Mouse (Mus musculus) hindbrain, postnatal 0 days (tissue): Measurements from ENCODE around the gene Aifm1. TPM values are rescaled to one million over a fixed set of nuclear protein-coding genes. Genes with fewer than 3 reads are reported as not detected.

ENCODE experiments used
- ATAC-seq: fragments of 200-750 bp; cut with Nextera tagmentation; 2 replicates; pipeline ENCODE4 v1.8.0; 2017; ENCODE audit warnings: mild to moderate bottlenecking, moderate TSS enrichment, moderate library complexity
- DNase-seq: peaks from one replicate; pipeline ENCODE4 v3.0.0-alpha.2; 2015; ENCODE audit warnings: low spot score
- H3K27ac ChIP-seq: fragments of 300-500 bp; sonication (generic); 2 replicates; pipeline ENCODE4 v1.5.1; 2014; ENCODE audit warnings: mild to moderate bottlenecking
- H3K27me3 ChIP-seq: fragments of 300-500 bp; sonication (generic); 2 replicates; pipeline ENCODE4 v1.6.1; 2014; ENCODE audit warnings: low read length, mixed read lengths; ENCODE audit not compliant: insufficient read depth
- H3K36me3 ChIP-seq: fragments of 300-500 bp; sonication (generic); 2 replicates; pipeline ENCODE4 v1.6.1; 2014; ENCODE audit warnings: low read length, mixed read lengths; ENCODE audit not compliant: insufficient read depth
- H3K4me1 ChIP-seq: fragments of 300-500 bp; sonication (generic); 2 replicates; pipeline ENCODE4 v1.6.1; 2014; ENCODE audit warnings: antibody characterized with exemption, low read length, mixed read lengths; ENCODE audit not compliant: insufficient read depth
- H3K4me2 ChIP-seq: fragments of 300-500 bp; sonication (generic); 2 replicates; pipeline ENCODE4 v1.6.1; 2014; ENCODE audit warnings: low read depth, mild to moderate bottlenecking, low read length, moderate library complexity, mixed read lengths
- H3K4me3 ChIP-seq: fragments of 300-500 bp; sonication (generic); 2 replicates; pipeline ENCODE4 v1.5.1; 2014; ENCODE audit warnings: low read length
- H3K9ac ChIP-seq: fragments of 300-500 bp; sonication (generic); replicated peaks from 2 replicates; pipeline ENCODE4 v1.6.1; 2014; ENCODE audit warnings: mild to moderate bottlenecking, low read length, moderate library complexity, mixed read lengths
- H3K9me3 ChIP-seq: fragments of 300-500 bp; sonication (generic); 2 replicates; pipeline ENCODE4 v1.6.1; 2016; ENCODE audit warnings: low read length, mixed read lengths
- CTCF ChIP-seq: IDR thresholded peaks from 2 replicates; pipeline ENCODE4 v1.5.1; 2016; ENCODE audit warnings: antibody characterized with exemption, control low read depth, low read depth
- WGBS: fragments of 180-500 bp; shearing (Covaris S2); extraction: QIAGEN DNeasy Blood & Tissue Kit; methylation state at CpG from one replicate; pipeline ENCODE4 v1.1.7; 2014; 5-methylcytosine and 5-hydroxymethylcytosine counted together
- polyA plus RNA-seq: library from polyadenylated mRNA; unstranded; fragments of >200 nt; fragmentation: Nextera tagmentation; extraction: Ambion mirVana; gene quantifications from 2 replicates; pipeline ENCODE4 v1.2.1, GENCODE M21; 2015
- total RNA-seq: library from RNA; depleted of rRNA; stranded (reverse); fragments of >200 nt; gene quantifications from 2 replicates; pipeline ENCODE4 v1.2.3, GENCODE M21; 2014

Gene Aifm1
- total and polyA plus RNA-seq, 2 experiments from 2014 or later: 7.2 to 32.9 TPM

DNA sequence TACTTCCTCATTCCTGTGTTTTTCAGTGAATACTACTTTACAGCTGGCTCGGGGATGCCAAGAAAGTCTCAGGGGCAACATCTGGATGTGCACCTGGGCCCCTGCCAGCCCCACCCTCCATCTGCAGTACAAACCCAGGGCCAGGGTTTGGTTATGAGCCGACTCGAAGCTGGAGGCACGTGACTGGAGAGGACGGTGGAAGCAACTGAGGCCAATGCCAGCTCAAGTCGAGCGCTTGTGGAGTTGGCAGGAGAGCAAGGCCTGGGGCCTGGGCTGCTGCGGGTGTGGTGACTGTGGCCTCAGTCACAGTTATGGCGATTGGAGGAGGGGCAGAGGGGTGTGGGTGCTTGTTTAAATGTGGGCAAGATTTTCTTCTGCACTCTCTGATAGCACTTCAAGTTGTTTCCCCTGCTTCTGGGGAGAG is 77.9 kb downstream of the Aifm1 start:
- H3K9me3 ChIP-seq: no peaks in the 10 kb centered on the region
- no peak overlapping the region for H3K4me3 ChIP-seq
- ATAC-seq (no peak), DNase-seq (no peak)
- H3K36me3 ChIP-seq: no peaks in the 10 kb centered on the region
- H3K9ac ChIP-seq: no peak overlapping the region
- 76% methylated on average over 9 of the region's 9 CpGs for WGBS
- TF ChIP-seq CTCF: no peak
- H3K27ac ChIP-seq: no peak overlapping the region
- no peaks in the 10 kb centered on the region for H3K27me3 ChIP-seq
- no peak overlapping the region for H3K4me2 ChIP-seq
- H3K4me1 ChIP-seq: no peaks in the 10 kb centered on the region

DNA sequence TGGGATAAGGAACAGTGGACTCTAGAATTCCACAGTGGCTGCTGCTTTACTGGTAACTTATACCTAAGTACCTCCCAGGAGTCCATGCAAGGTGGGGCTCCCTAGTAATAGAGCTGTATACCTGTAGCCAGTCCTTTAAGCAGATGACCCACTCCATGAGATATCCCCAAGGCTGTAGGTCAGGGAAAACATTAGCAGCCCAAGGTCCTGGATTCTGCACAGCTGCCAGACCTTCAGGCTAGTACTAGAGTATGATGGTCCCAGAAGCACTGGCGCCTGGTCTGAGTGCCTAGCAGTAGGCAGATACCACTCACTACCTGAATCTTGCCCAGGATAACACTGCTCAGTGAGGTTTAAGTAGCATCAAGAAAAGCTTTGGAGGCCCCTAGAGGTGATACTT is 79.1 kb downstream of the Aifm1 start:
- ATAC-seq (no peak), DNase-seq (no peak)
- no peak overlapping the region for H3K4me3 ChIP-seq
- TF ChIP-seq CTCF: no peak
- H3K9me3 ChIP-seq: no peaks in the 10 kb centered on the region
- H3K27ac ChIP-seq: no peak overlapping the region
- H3K9ac ChIP-seq: no peak overlapping the region
- H3K4me1 ChIP-seq: no peaks in the 10 kb centered on the region
- H3K36me3 ChIP-seq: no peaks in the 10 kb centered on the region
- no peaks in the 10 kb centered on the region for H3K27me3 ChIP-seq
- H3K4me2 ChIP-seq: no peak overlapping the region
- 92% methylated on average over 1 of the region's 1 CpGs for WGBS

DNA sequence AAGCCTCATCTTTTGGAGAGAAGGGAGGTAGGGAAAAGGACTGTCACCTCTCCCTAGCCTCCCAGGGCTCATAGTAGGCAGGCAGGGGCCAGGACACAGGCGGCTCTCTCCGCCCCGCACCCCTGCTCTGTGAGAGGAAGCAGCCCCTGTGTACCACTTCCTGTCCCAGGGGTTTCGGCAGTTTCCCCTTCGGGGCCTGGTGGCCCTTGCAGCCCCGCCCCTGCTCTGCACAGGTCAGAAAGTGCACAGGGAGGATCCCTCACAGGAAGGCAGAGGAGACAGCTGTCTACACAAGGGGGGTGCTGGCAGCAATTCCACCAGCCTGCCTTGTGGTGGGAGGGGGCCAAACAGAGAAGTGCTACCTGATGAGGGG is 79.8 kb downstream of the Aifm1 start:
- Histone ChIP-seq H3K27me3 (no peaks in the 10 kb centered on the region), H3K4me3 (no peak overlapping the region), H3K36me3 (no peaks in the 10 kb centered on the region), H3K4me1 (no peaks in the 10 kb centered on the region), H3K9ac (no peak overlapping the region), H3K4me2 (no peak overlapping the region), H3K27ac (no peak overlapping the region), H3K9me3 (no peaks in the 10 kb centered on the region)
- TF ChIP-seq CTCF: no peak
- 66% methylated on average over 6 of the region's 6 CpGs for WGBS
- no peak for DNase-seq
- ATAC-seq: no peak

DNA sequence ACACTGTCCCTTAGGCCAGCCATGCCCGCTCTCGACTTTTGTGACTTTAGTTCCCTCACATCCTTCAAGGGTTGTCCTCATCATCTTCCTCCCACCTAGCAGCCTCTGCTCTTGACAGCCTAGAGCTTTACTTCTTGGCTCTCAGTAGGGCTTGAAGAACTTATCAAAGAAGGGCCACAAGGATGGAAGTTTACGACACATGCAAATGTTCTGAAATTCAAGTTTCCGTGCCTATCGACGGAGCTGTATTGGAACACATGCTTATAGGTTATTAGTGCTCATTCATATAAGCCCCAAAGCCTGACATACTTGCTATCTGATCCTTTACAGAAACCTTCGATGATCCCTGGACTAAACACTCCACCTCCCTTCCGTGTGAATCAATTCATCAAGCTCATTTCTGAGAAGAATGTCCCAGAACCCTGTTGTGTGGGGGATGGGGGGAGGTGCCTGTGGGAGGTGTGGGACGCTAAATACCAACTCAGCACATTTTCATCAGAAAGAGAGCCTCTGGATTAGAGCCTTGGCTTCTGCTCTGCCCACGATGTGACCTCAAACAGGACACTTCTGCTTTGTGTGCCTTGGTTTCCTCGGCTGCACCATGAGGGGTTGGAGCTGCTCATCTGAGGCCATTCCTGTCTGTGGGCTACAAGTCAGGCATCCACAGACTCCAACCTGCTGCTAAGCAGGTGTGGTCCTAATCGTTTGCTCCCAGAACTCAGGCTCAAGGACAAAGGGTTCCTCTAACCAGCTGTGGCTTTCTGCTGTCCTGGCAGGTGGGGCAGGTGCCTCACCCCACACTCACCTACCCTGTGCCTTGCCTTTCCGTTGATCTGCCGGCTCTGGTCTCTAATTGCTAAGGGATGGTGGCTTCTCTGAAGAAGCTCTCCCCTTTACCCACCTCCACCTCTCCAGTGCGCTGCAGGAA is 80.5 kb downstream of the Aifm1 start:
- WGBS: 73% methylated on average over 15 of the region's 15 CpGs
- Histone ChIP-seq H3K9ac (no peak overlapping the region), H3K4me3 (no peak overlapping the region), H3K9me3 (no peaks in the 10 kb centered on the region), H3K4me1 (no peaks in the 10 kb centered on the region), H3K36me3 (no peaks in the 10 kb centered on the region), H3K27ac (no peak overlapping the region), H3K4me2 (no peak overlapping the region), H3K27me3 (no peaks in the 10 kb centered on the region)
- TF ChIP-seq CTCF: no peak
- ATAC-seq (no peak), DNase-seq (no peak)

DNA sequence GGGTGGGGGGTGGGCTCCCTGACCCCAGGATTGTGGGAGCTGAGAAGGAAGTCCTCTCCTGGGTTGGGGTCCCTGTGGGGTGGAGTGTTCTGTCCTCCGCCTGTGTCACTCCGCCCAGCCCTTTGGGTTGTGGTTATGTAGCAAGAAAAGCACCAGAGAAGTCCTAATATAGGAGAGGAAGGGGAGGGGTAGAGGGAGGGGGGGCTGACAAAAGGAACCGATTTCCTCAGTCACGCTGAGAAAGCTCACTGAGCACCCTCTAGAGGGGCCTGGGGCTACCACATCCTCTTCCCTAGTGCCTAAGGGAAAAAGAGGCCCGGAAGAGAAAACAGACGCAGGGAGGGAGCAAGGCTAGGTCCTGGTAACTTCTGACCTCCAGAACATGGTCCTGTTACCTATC is 83.8 kb downstream of the Aifm1 start:
- Histone ChIP-seq H3K4me1 (no peaks in the 10 kb centered on the region), H3K27me3 (no peaks in the 10 kb centered on the region), H3K4me2 (no peak overlapping the region), H3K9me3 (no peaks in the 10 kb centered on the region), H3K4me3 (no peak overlapping the region), H3K27ac (no peak overlapping the region), H3K9ac (no peak overlapping the region), H3K36me3 (no peaks in the 10 kb centered on the region)
- DNase-seq: no peak
- TF ChIP-seq CTCF: 0 out of 2 replicates have a peak, but pooled peaks have one; percentile 2
- WGBS: 58% methylated on average over 6 of the region's 6 CpGs
- ATAC-seq: no peak

DNA sequence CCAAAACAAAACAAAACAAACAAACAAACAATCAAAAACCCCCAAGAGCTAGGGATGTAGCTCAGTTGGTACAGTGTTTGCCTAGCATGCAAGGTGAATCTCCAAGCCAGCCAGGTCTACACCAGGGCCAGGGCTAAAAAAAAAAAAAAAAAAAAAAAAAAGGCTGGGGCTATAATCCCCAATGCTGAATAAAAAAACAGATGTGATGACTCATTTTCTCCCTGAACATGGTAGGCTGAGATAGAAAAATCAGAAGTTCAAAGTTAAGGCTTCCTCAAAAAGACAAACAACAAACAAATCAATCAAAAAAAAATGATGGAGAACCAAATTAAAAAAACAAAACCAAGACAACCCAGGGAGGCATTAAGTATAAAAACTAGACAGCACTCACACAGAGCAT is 84.3 kb downstream of the Aifm1 start:
- H3K4me3 ChIP-seq: no peak overlapping the region
- no peaks in the 10 kb centered on the region for H3K9me3 ChIP-seq
- no peaks in the 10 kb centered on the region for H3K4me1 ChIP-seq
- H3K27ac ChIP-seq: no peak overlapping the region
- no peak overlapping the region for H3K9ac ChIP-seq
- no peak for TF ChIP-seq CTCF
- DNase-seq (no peak), ATAC-seq (no peak)
- no peaks in the 10 kb centered on the region for H3K27me3 ChIP-seq
- H3K4me2 ChIP-seq: no peak overlapping the region
- no peaks in the 10 kb centered on the region for H3K36me3 ChIP-seq

DNA sequence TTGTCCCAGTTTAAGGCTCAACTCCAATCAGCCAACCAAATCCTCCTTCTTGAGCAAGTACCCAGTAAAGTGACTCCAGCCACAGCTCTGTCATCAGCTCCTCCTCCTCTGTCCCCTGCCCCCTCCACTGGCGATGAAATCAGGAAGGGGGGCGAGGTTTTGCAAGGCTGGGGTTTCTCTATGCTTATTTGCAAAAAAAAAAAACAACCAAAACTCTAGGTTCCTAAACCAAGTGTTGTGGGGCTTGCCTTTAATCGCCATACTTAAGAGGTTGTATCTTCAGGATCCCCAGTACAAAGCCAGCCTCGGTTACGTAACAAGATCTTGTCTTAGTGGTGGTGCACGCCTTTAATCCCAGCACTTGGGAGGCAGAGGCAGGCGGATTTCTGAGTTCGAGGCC is 84.7 kb downstream of the Aifm1 start:
- H3K4me3 ChIP-seq: no peak overlapping the region
- H3K27me3 ChIP-seq: no peaks in the 10 kb centered on the region
- H3K27ac ChIP-seq: no peak overlapping the region
- H3K4me1 ChIP-seq: no peaks in the 10 kb centered on the region
- H3K36me3 ChIP-seq: no peaks in the 10 kb centered on the region
- H3K9me3 ChIP-seq: no peaks in the 10 kb centered on the region
- DNase-seq (no peak), ATAC-seq (no peak)
- TF ChIP-seq CTCF: no peak
- WGBS: 82% methylated on average over 8 of the region's 8 CpGs
- H3K9ac ChIP-seq: no peak overlapping the region
- H3K4me2 ChIP-seq: no peak overlapping the region
